Mouse (Mus musculus): ENCODE results near the gene Sftpd. TPM values are rescaled to one million over a fixed set of nuclear protein-coding genes. Genes with fewer than 3 reads are reported as not detected.

Sftpd gene
- polyA plus RNA-seq, 1 experiment from 2014 or later: not detected

DNA sequence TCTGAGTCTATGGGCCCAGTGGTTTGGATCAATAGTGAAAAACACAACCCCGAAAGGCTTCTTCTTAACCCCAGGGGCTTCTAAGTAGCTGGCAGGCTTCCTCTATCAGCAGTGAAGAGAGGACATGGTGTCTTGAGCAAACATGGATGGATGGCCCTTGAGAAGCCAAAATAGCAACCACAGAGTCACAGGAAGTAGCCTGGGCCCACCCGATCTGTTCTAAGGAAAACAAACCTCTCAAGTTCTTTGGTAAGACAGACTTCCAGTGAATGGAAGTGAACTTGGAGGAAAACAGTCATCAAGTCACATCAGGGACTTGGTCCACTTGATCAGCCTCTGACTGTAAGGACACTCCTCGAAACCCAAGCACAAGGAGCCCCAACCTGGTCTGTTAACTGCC lies 38.0 kb downstream of the Sftpd start:
- H3K4me1 ChIP-seq: no peaks in the 10 kb centered on the region
- H3K27ac ChIP-seq: no peak overlapping the region
- no peak for ATAC-seq (ENCODE audit: insufficient number of reproducible peaks, insufficient read depth, low FRiP score, low TSS enrichment)
- no peaks in the 10 kb centered on the region for H3K36me3 ChIP-seq
- no peaks in the 10 kb centered on the region for H3K27me3 ChIP-seq
- no peak overlapping the region for H3K9ac ChIP-seq
- no peak overlapping the region for H3K4me2 ChIP-seq (replicated peaks)
- 85% methylated on average over 3 of the region's 3 CpGs for WGBS
- H3K4me3 ChIP-seq: no peak overlapping the region
- H3K9me3 ChIP-seq: no peaks in the 10 kb centered on the region

DNA sequence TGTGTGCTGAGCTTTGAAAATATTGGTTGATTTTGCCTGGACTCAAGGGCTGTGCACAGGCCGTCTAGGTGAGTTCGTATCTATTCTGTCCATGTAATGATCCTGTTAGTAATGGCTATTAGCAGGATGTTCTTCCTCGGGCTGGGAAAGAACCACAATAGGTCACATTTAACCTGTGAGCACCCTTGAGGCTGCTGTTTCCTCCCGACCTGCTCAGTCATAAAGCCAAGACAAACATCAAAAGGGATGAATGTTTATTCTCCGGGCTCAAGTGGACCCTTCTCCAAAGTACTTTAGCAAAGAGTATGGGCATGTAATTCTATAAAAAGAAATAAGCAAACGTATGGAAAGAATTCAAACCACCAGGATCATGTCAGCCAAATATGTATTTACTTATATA lies 38.9 kb downstream of the Sftpd start:
- no peak overlapping the region for H3K9ac ChIP-seq
- ATAC-seq (ENCODE audit: insufficient number of reproducible peaks, insufficient read depth, low FRiP score, low TSS enrichment): no peak
- 57% methylated on average over 6 of the region's 6 CpGs for WGBS
- no peak overlapping the region for H3K4me2 ChIP-seq (replicated peaks)
- no peaks in the 10 kb centered on the region for H3K36me3 ChIP-seq
- H3K27me3 ChIP-seq: no peaks in the 10 kb centered on the region
- H3K27ac ChIP-seq: no peak overlapping the region
- H3K9me3 ChIP-seq: no peaks in the 10 kb centered on the region
- no peak overlapping the region for H3K4me3 ChIP-seq
- no peaks in the 10 kb centered on the region for H3K4me1 ChIP-seq

DNA sequence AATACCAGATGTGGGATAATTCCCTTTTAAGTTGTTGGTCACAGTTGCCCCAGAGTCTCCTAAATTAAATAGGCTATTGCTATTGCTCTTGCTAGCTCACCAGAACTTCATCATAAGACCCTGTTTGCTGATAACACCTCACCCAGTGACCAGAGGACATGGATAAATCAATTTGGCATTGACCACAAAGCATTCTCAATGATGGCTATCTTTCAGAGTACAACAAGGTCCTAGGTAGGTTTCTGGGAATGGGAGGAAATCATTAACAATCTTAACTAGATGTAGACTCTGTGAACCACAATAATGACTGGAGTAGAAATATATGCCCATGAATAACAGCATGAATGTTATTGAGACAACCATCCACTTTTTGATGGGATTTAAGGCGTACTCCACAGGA lies 44.3 kb downstream of the Sftpd start:
- ATAC-seq (ENCODE audit: insufficient number of reproducible peaks, insufficient read depth, low FRiP score, low TSS enrichment): no peak
- no peak overlapping the region for H3K9ac ChIP-seq
- H3K27ac ChIP-seq: no peak overlapping the region
- H3K4me3 ChIP-seq: no peak overlapping the region
- no peak overlapping the region for H3K4me2 ChIP-seq (replicated peaks)
- no peaks in the 10 kb centered on the region for H3K9me3 ChIP-seq
- no peaks in the 10 kb centered on the region for H3K27me3 ChIP-seq
- H3K36me3 ChIP-seq: no peaks in the 10 kb centered on the region
- no peaks in the 10 kb centered on the region for H3K4me1 ChIP-seq
- 79% methylated on average over 1 of the region's 1 CpGs for WGBS

DNA sequence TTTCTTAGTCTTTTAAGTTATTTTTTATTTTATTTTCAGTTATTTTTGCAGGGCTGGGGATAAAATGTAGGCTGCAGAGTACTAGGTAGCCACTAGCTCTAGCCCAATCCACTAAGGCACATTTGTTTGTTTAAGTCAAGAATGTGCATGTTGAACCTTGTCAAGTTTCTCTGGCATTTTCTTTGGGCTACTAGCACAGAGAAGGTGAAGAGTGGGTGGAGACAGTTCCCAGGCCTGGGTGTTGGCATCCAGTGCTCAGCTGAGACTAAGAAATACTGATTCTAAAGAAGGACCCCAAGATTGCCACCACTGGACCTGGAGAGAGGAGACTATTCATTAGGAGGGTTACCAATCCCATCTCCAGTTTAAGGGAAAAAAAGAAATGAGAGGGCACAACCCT lies 47.9 kb downstream of the Sftpd start:
- no peak overlapping the region for H3K4me3 ChIP-seq
- no peak for ATAC-seq (ENCODE audit: insufficient number of reproducible peaks, insufficient read depth, low FRiP score, low TSS enrichment)
- H3K27me3 ChIP-seq: no peaks in the 10 kb centered on the region
- no peak overlapping the region for H3K9ac ChIP-seq
- H3K4me2 ChIP-seq (replicated peaks): no peak overlapping the region
- no peaks in the 10 kb centered on the region for H3K36me3 ChIP-seq
- H3K27ac ChIP-seq: no peak overlapping the region
- H3K4me1 ChIP-seq: no peaks in the 10 kb centered on the region
- H3K9me3 ChIP-seq: no peaks in the 10 kb centered on the region

DNA sequence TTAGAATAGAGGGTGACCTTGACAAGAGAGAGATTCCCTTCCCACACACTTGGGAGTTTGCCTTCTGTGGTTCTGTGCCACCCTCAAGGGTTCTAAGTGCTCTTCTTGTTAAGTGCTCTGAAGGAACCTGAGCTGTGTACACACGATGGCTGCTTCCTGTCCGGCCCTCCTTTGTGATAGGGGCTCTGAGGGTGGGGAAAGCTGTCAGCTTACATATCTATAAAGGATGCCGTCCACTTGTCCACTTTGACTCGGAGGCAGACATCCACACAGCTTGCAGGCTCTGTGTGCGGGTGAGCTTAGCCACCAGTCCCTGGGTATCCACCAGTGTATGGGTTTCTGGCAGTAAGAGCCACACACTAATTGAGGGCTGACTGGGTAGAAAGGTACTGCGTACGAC lies 53.4 kb downstream of the Sftpd start, which contains the start of gene Sftpa1:
Gene Sftpa1 (plus strand): TSS at position 243 of the 400 bp plus-strand sequence.
- WGBS: 77% methylated on average over 7 of the region's 7 CpGs
- ATAC-seq (ENCODE audit: insufficient number of reproducible peaks, insufficient read depth, low FRiP score, low TSS enrichment): no peak

DNA sequence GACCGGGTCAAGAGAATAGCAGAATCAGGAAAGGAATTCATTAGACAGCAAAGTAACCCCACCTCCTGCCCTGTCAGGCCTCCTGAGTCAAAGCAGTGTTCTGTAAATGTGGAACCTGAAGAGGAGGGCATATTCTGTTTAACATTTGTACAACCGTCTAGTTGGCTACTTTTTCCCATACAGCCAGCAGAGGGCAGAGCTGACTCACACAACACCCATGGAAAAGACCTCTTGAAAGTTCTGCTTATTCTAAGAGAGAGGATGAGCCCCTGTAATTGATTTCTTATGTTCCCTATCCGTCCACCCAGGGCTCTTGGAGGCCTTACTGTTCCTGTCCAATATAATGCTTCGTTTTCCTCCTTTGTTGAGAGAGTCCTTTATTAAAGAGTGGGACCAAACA lies 57.0 kb downstream of the Sftpd start:
- no peak overlapping the region for H3K27ac ChIP-seq
- no peaks in the 10 kb centered on the region for H3K9me3 ChIP-seq
- no peaks in the 10 kb centered on the region for H3K36me3 ChIP-seq
- H3K4me1 ChIP-seq: no peaks in the 10 kb centered on the region
- H3K27me3 ChIP-seq: no peaks in the 10 kb centered on the region
- H3K4me3 ChIP-seq: no peak overlapping the region
- no peak for ATAC-seq (ENCODE audit: insufficient number of reproducible peaks, insufficient read depth, low FRiP score, low TSS enrichment)
- no peak overlapping the region for H3K4me2 ChIP-seq (replicated peaks)
- no peak overlapping the region for H3K9ac ChIP-seq
- WGBS: 13% methylated on average over 4 of the region's 4 CpGs

More for the DNA sequence above, 53.4 kb downstream of the Sftpd start, which contains the start of gene Sftpa1:
- no peaks in the 10 kb centered on the region for H3K27me3 ChIP-seq
- no peak within 1 kb of the TSS for H3K4me2 ChIP-seq (replicated peaks)
- no peak within 1 kb of the TSS for H3K27ac ChIP-seq
- no peak within 1 kb of the TSS for H3K4me3 ChIP-seq
- H3K36me3 ChIP-seq: no peaks in the 10 kb centered on the region
- no peaks in the 10 kb centered on the region for H3K4me1 ChIP-seq
- H3K9ac ChIP-seq: no peak within 1 kb of the TSS
- no peaks in the 10 kb centered on the region for H3K9me3 ChIP-seq

DNA sequence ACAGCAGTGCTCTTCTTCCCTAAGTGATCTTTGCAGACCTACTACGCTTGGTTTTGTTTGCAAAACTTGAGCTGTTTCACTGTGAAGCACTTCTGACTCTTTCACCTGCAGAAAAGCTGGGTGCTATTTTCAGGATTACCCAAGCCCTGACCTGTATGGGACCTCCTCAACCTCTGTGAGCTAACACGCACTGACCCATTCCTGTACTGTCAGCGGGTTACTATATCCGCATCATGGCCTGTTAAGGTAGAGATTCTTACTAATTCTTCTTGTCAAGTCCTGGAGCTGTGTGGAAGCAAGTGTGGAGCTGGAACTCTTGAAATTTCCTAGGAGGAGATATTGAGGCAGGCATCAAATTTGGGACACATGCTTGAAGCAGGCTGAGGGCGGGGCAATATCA lies 60.3 kb downstream of the Sftpd start:
- Histone ChIP-seq H3K27ac (no peak overlapping the region), H3K4me2 (replicated peaks) (no peak overlapping the region), H3K9ac (no peak overlapping the region), H3K4me1 (no peaks in the 10 kb centered on the region), H3K4me3 (no peak overlapping the region), H3K27me3 (no peaks in the 10 kb centered on the region), H3K36me3 (no peaks in the 10 kb centered on the region), H3K9me3 (no peaks in the 10 kb centered on the region)
- ATAC-seq (ENCODE audit: insufficient number of reproducible peaks, insufficient read depth, low FRiP score, low TSS enrichment): no peak
- WGBS: 87% methylated on average over 5 of the region's 5 CpGs

Other genes with a start within 250 kb of the Sftpd start
- gene Tspan14, start 218.3 kb downstream of the Sftpd start, polyA plus RNA-seq (2016; fragmentation: Nextera tagmentation; extraction: Ambion mirVana): 87.6 and 89.7 TPM in 2 replicates
- gene Fam213a, start 171.4 kb downstream of the Sftpd start, polyA plus RNA-seq (2016; fragmentation: Nextera tagmentation; extraction: Ambion mirVana): 57.1 and 57.7 TPM in 2 replicates
- gene Dydc2, start 115.9 kb downstream of the Sftpd start, polyA plus RNA-seq (2016; fragmentation: Nextera tagmentation; extraction: Ambion mirVana): 0.20 TPM in 1 of 2 replicates, not detected in the other
- gene Dydc1, start 112.2 kb downstream of the Sftpd start, polyA plus RNA-seq (2016; fragmentation: Nextera tagmentation; extraction: Ambion mirVana): not detected in 2 replicates
- not detected in 2 replicates for gene Mat1a, start 80.1 kb downstream of the Sftpd start, polyA plus RNA-seq (2016; fragmentation: Nextera tagmentation; extraction: Ambion mirVana)
- not detected in 2 replicates for gene Sftpa1, start 53.4 kb downstream of the Sftpd start, polyA plus RNA-seq (2016; fragmentation: Nextera tagmentation; extraction: Ambion mirVana)
- not detected in 2 replicates for gene Mbl1, start 33.7 kb downstream of the Sftpd start, polyA plus RNA-seq (2016; fragmentation: Nextera tagmentation; extraction: Ambion mirVana)
- 0.23 and 0.29 TPM in 2 replicates for gene Gm2832, start 93.7 kb upstream of the Sftpd start, polyA plus RNA-seq (2016; fragmentation: Nextera tagmentation; extraction: Ambion mirVana)
- gene Gm5798, start 163.5 kb upstream of the Sftpd start, polyA plus RNA-seq (2016; fragmentation: Nextera tagmentation; extraction: Ambion mirVana): not detected in 2 replicates
- not detected in 2 replicates for gene Gm7945, start 201.2 kb upstream of the Sftpd start, polyA plus RNA-seq (2016; fragmentation: Nextera tagmentation; extraction: Ambion mirVana)
- not detected in 2 replicates for gene Gm6482, start 223.1 kb upstream of the Sftpd start, polyA plus RNA-seq (2016; fragmentation: Nextera tagmentation; extraction: Ambion mirVana)